Mouse (Mus musculus): Measurements from ENCODE around the gene Lsr.
"Not testable (repeated sequence)": the region's sequence is repeated elsewhere in the genome, so short reads cannot be mapped to it uniquely, and the experiment has no call there.

The Lsr gene

DNA sequence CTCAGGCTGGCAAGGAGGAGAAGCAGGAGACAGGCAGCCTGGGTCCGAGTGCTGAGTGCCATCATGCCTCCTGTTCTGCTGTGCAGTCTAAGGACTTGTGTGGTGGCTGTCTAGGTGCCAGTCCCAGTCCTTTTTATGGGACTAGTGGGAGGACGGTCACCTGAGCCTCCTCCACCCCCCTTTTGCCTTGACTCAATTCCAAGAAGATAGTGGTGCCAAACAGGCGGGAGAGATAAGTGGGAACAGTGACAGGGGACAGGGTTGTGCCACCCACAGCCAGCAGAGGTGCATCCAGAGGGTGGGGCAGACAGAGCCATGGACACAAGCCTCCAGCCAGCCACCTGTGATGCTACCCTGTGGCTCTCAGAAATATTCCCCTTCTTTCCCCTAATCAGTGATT is 49.2 kb downstream of the Lsr start:
- DNase-seq: no peak

DNA sequence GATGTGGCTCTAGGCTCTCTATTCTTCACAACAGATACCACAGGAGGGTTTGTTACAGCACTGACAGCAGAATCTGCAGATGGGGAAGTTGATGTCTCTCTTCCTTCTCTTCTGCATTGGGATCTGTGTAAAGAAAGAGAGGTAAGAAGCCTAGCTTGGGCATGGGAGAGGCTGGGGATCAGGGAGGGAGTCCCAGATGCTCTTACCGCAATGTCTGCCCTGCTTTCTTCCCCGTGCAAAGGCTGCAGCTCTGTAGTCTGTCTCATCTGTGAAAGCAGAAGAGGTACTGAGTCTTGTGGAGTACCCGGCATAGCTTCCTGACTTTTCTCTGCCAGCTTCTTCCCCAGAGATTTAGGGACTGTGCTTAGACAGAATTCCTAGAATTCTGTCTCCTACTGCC is 50.8 kb downstream of the Lsr start:
- not testable (repeated sequence) for DNase-seq

DNA sequence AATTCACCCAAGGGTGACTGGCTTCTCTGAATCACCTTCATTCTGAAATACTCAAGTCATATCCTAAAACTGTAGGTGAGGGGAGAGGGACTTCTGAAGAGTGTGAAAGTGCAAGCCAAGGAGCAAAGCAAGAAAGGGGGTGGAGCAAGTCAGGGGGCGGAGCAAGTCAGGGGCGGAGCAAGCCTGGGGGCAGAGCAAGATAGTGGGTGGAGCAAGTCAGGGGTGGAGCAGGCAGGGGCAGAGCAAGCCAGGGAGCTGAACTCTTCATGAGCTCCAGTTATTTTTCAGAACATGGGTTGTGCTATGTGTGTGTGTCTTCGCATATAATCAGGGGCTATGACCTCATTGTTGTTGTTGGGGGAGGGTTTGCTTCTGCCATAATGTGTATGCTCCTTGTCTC is 53.0 kb downstream of the Lsr start:
- peak; percentile 38 for DNase-seq

DNA sequence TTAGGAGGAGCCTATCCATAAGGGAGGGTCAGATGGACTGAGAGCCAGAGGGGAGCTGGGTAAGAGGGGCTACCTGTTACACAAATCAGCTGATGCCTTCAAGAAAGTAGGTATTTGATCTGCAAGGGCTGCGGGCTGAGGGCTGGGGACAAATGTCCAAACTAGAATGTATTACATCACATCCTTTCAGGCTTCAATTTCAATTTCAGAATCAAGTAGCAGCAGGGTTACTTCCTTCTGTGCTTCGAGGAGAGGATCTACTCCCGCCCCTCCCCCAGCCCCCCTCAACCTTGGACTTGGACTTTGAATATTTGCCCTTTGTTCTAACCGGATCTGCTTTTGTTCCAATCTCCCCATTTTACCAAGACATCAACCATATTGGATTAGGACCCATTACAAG is 56.0 kb downstream of the Lsr start:
- DNase-seq: no peak

DNA sequence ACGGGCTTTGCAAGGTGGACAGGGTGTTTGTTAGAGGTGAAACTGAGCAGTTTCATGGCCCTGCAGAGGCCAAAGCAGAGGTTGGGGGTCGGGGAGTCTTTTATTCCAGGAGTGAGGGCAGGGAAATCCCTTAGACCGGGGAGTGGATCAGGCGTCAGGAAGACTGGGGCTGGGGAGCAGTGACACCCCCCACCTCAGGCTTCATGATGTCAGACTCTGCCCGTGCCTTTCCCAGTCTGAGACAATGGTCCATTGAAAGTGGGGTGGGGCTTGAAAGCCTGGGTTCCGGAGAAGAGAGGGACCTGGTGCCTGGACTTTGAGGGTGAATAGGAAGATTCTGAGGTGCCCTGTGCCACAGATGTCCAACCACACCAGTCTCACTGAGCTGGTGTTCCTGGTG is 56.6 kb downstream of the Lsr start:
- DNase-seq: no peak

DNA sequence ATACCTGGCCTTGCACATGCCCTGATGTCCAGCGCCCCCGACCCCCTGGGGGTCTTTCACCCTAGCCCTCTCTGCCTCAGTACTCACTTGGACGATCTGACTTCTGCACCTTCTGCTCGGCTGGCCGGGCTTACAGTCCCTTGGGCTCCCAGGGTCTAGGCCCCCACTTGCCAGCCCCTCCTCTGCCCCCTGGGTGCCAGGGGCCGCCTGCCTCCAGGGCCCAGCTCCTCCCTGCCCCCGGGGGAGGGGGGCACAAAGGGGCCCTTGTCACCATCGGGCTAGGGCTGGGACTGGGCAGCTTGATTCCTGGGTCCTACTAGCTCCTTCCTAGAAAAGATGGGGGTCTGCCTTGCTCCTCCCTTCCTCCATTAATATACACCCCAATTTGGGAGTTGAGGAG is 58.5 kb downstream of the Lsr start, which contains the start of gene Mag:
Gene Mag, minus strand, starts transcription at position 142 of the 400 bp plus-strand sequence.
- no peak for DNase-seq

DNA sequence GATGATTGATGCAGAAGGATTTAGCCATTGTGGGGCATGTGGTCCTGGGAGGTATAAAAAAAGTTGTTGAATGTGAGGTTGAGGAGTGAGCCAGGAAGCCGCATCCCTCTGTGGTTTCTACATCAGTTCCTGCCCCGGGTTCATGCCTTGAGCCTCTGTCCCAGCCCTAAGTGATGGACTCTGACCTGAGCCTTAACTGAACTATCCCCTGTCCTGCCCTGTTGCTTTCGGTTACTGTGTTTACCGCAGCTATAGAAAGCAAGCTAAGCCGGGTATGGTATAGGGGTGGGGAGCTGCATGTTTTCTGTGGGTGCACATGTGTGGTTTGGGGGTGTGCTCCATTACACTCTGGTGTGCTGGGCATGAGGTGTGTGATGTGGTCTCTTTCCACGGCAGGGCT is 63.5 kb downstream of the Lsr start:
- DNase-seq: no peak

DNA sequence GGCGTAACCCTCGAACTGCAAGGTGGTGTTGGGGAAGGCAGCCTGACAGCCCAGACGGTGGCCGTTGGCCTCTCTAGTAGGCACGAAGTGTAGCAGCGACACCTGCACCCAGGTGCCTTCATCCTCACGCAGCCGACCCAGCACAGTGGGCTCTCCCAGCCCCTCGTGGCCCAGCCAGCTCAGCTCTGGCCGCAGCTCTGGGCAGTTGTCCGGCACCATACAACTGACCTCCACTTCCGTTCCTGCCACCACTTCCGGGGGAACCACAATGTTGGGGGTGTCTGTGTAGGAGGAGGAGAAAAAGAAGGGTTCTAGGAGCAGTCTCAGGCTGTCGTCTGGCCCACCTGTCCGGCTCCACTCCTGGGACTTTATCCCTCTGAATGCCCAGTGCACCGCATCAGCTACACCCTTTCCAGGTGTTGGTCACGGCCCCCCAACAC is 64.3 kb downstream of the Lsr start:
- no peak for DNase-seq

DNA sequence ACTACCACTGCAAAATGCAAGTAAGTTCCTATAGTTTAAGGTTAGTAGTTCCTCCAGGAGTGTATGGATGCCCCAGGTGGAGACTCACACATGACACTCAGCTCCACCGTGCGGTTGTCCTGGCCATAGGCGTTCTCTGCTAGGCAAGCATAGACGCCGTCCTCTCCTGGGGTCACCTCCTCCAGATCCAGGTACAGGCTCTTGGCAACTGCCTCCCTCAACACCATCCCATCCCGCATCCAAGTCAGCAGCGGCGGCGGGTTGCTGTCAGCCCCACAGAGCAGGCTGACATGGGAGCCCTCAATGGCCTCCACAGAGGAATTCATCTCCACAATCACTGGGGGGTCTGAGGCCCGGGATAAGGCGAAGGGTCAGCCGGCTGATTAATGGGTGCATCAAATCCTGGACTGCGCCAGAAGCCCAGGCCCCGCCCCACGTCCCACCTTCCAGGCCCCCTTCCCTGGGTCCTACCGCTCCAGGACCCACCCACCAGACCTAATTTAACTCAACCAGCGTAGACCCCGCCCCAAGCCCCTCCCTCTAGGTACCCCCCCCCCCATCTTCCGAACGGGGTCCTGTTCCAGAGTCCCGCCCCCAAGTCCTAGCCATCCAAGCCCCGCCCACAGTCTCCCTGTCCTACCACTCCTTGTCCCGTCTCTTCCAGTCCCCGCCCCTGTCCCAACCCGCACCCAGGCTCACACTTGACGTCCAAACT is 64.8 kb downstream of the Lsr start:
- peak; percentile 65 for DNase-seq
